Mouse (Mus musculus) heart, postnatal 0 days (tissue): Measurements from ENCODE around the gene Prdm15. TPM values are rescaled to one million over a fixed set of nuclear protein-coding genes. Genes with fewer than 3 reads are reported as not detected.

Experiments used
- ATAC-seq: fragments of 200-750 bp; cut with Nextera tagmentation; 2 replicates; pipeline ENCODE4 v1.8.0; 2017; ENCODE audit warnings: low read depth, moderate number of reproducible peaks, moderate library complexity; ENCODE audit not compliant: insufficient read depth
- DNase-seq: peaks from one replicate; pipeline ENCODE4 v3.0.0-alpha.2; 2016; ENCODE audit warnings: low spot score
- H3K27ac ChIP-seq: fragments of 300-500 bp; sonication (generic); 2 replicates; pipeline ENCODE4 v1.5.1; 2014; ENCODE audit warnings: low read depth, mild to moderate bottlenecking
- H3K27me3 ChIP-seq: fragments of 300-500 bp; sonication (generic); 2 replicates; pipeline ENCODE4 v1.6.1; 2014; ENCODE audit warnings: low read length, mixed read lengths; ENCODE audit not compliant: control insufficient read depth, insufficient read depth
- H3K36me3 ChIP-seq: fragments of 300-500 bp; sonication (generic); replicated peaks from 2 replicates; pipeline ENCODE4 v1.6.1; 2014; ENCODE audit warnings: low read length, mixed read lengths; ENCODE audit not compliant: control insufficient read depth, insufficient read depth
- H3K4me1 ChIP-seq: fragments of 300-500 bp; sonication (generic); 2 replicates; pipeline ENCODE4 v1.6.1; 2014; ENCODE audit warnings: antibody characterized with exemption; ENCODE audit not compliant: control insufficient read depth, insufficient read depth
- H3K4me2 ChIP-seq: fragments of 300-500 bp; sonication (generic); 2 replicates; pipeline ENCODE4 v1.6.1; 2014; ENCODE audit warnings: low read depth, mild to moderate bottlenecking, low read length, moderate library complexity
- H3K4me3 ChIP-seq: fragments of 300-500 bp; sonication (generic); 2 replicates; pipeline ENCODE4 v1.5.1; 2014; ENCODE audit warnings: low read depth, low read length
- H3K9ac ChIP-seq: fragments of 300-500 bp; sonication (generic); replicated peaks from 2 replicates; pipeline ENCODE4 v1.6.1; 2014; ENCODE audit warnings: low read depth, low read length, mixed read lengths
- H3K9me3 ChIP-seq: fragments of 300-500 bp; sonication (generic); replicated peaks from 2 replicates; pipeline ENCODE4 v1.6.1; 2016; ENCODE audit warnings: low read length; ENCODE audit not compliant: control insufficient read depth
- CTCF ChIP-seq: IDR thresholded peaks from 2 replicates; pipeline ENCODE4 v1.5.1; 2016; ENCODE audit warnings: antibody characterized with exemption, control low read depth, low read depth
- EP300 ChIP-seq: IDR thresholded peaks from 2 replicates; pipeline ENCODE4 v1.6.1; 2016; ENCODE audit warnings: antibody characterized with exemption, low read depth
- WGBS: fragments of 180-500 bp; shearing (Covaris S2); extraction: QIAGEN DNeasy Blood & Tissue Kit; methylation state at CpG from one replicate; pipeline ENCODE4 v1.1.7; 2014; 5-methylcytosine and 5-hydroxymethylcytosine counted together
- polyA plus RNA-seq: library from polyadenylated mRNA; unstranded; fragments of >200 nt; fragmentation: Nextera tagmentation; extraction: Ambion mirVana; gene quantifications from 2 replicates; pipeline ENCODE4 v1.2.1, GENCODE M21; 2015
- total RNA-seq: library from RNA; depleted of rRNA; stranded (reverse); fragments of >200 nt; gene quantifications from 2 replicates; pipeline ENCODE4 v1.2.3, GENCODE M21; 2014; ENCODE audit warnings: low replicate concordance

Prdm15 gene
- total and polyA plus RNA-seq, 2 experiments from 2014 or later: 2.3 to 23.7 TPM

GRCm38 (mm10) chr16:97869193-97870102 is 17.8 kb upstream of the Prdm15 start:
- TF ChIP-seq CTCF: no peak
- no peak for TF ChIP-seq EP300
- Histone ChIP-seq H3K27me3 (no peaks in the 10 kb centered on the region), H3K27ac (no peak overlapping the region), H3K4me3 (no peak overlapping the region), H3K4me2 (no peak overlapping the region), H3K36me3 (peaks cover 53% of the 10 kb centered on the region), H3K9ac (no peak overlapping the region), H3K4me1 (no peaks in the 10 kb centered on the region), H3K9me3 (no peaks in the 10 kb centered on the region)
- no peak for DNase-seq
- no peak for ATAC-seq
- WGBS: 70% methylated on average over 6 of the region's 6 CpGs

DNA sequence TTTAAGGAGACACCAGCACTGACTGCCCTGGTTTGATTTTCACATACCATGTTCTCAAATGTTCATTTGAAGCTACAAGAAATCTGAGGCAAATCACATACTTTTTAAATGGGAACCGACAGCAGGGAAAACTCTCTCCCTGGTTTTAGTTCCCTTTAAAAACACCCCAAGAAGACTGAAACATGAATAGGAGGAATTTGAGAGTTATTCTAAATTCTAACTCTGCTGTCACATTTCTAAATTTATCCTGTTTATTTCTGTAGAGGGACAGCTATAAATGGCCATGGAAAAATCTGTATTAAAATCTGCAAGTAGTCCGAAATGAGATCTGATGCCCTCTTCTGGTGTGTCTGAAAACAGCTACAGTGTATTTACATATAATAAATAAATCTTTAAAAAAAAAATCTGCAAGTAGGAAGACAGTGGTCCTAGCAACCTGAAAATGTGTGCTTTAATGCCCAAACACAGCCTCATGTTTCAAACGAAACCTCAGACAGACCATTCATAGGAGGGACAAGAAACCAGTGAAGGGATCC is 12.3 kb upstream of the Prdm15 start:
- Histone ChIP-seq H3K4me1 (no peaks in the 10 kb centered on the region), H3K9ac (no peak overlapping the region), H3K36me3 (peaks cover 68% of the 10 kb centered on the region), H3K9me3 (no peaks in the 10 kb centered on the region), H3K4me2 (no peak overlapping the region), H3K4me3 (no peak overlapping the region), H3K27me3 (no peaks in the 10 kb centered on the region), H3K27ac (no peak overlapping the region)
- DNase-seq: no peak
- no peak for ATAC-seq
- TF ChIP-seq CTCF: no peak
- no peak for TF ChIP-seq EP300
- 78% methylated on average over 3 of the region's 3 CpGs for WGBS

DNA sequence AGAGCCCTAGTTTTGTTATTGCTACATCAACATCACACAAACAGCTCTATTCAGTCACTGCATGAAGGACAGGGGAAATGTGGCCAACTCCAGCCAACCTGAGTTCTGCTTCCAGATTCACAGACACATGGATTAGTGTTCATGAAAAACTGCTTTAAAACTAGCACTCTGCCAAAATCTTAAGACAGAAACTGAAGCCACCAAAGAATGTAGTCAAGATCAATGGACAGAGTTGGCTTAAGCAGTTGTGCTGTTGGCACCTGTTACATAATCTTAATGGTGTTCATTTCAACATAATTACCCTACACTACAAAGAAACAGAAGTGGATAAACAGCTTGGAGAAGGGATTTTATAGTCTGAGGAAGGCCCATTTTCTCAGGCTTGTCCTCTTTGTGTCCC is 4.4 kb upstream of the Prdm15 start:
- Histone ChIP-seq H3K4me2 (no peak overlapping the region), H3K9me3 (no peaks in the 10 kb centered on the region), H3K4me3 (no peak overlapping the region), H3K27ac (no peak overlapping the region), H3K36me3 (peaks cover 19% of the 10 kb centered on the region), H3K27me3 (no peaks in the 10 kb centered on the region), H3K4me1 (peaks cover 6% of the 10 kb centered on the region; the same call in 1 of the 2 replicates), H3K9ac (no peak overlapping the region)
- no peak for DNase-seq
- ATAC-seq: no peak
- TF ChIP-seq CTCF (no peak), EP300 (no peak)

- under 1% methylated on average over 64 of the region's 77 CpGs for WGBS
- peak; percentile 89 for DNase-seq
- Histone ChIP-seq H3K27me3 (no peaks in the 10 kb centered on the region), H3K4me3 (peak overlapping the region; percentile 96), H3K9ac (peak overlapping the region; percentile 99), H3K36me3 (no peaks in the 10 kb centered on the region), H3K4me1 (peaks cover 28% of the 10 kb centered on the region), H3K27ac (peak overlapping the region; percentile 99), H3K4me2 (peak overlapping the region; percentile 87), H3K9me3 (no peaks in the 10 kb centered on the region)
- TF ChIP-seq EP300: no peak
- TF ChIP-seq CTCF: no peak
- peak; percentile 94 for ATAC-seq
Measured at GRCm38 (mm10) chr16:97851061-97851740, 449 bp downstream of the Prdm15 start.

DNA sequence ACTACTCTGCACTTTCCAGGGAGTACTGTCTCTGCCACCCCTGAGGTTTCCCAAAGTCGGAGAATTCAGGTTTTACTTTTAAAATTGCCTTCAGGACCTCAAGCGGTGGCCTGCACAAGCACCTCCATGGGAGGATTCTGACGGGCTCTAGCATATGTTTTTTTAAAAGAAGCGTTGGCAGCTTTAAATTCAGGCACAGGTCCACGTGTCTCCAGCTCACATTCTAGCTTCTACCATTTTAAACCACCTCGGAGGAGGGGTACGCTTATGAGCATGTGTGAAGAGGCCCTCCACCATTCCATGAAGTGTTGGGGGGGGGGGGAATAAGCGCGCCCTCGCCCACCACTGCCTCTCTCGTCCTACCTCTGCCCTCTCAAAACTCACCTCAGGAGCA is 986 bp downstream of the Prdm15 start:
- H3K27me3 ChIP-seq: no peaks in the 10 kb centered on the region
- H3K27ac ChIP-seq: peak overlapping the region; percentile 99
- peaks cover 28% of the 10 kb centered on the region for H3K4me1 ChIP-seq
- WGBS: 1% methylated on average over 11 of the region's 11 CpGs
- peak overlapping the region; percentile 99 for H3K9ac ChIP-seq
- DNase-seq: peak; percentile 23
- no peaks in the 10 kb centered on the region for H3K36me3 ChIP-seq
- TF ChIP-seq EP300 (no peak), CTCF (no peak)
- H3K4me2 ChIP-seq: peak overlapping the region; percentile 87
- no peaks in the 10 kb centered on the region for H3K9me3 ChIP-seq
- ATAC-seq: peak; percentile 17
- H3K4me3 ChIP-seq: peak overlapping the region; percentile 96
